In the genomic region with DNA sequence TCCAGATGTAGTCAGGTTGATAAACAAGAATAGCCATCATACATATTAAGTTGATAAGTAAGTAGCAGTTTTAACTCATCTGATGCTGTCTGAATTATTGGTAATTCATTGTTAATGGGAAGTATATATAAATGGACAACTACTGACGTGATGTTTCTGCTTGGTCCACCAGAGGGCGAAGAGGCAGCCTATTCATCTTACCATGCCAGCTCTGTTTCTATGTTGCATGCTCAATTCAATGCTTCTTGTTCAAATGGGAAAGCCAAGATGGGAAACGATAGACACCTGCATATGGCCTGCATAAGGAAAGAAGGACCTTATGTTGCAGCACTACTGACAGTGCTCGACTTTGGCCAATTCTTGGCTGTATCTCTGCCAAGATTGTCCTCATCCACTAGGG, we compare ENCODE assay signal across 9 mouse cellular contexts.
DNase-seq lines count a peak whose midpoint lies in the region; TF ChIP-seq lines count a peak whose summit lies in the region.
"Had no signal": no experiment of that assay in that cellular context is flagged by ENCODE, and none has a peak within 500 bp of the region (broad histone marks: within the 10 kb centered on the region; RNA-seq: fewer than 3 reads in every experiment).

No protein-coding gene starts in this region.

- no peaks in the 10 kb centered on the region for H3K27me3 ChIP-seq in kidney, adult 2 months (replicated peaks; ENCODE audit: control insufficient read depth, insufficient read depth, low read length)

- peak; percentile 53 for TF ChIP-seq CTCF in kidney, adult 2 months (conservative IDR thresholded peaks at IDR 0.05; ENCODE audit: insufficient read depth, insufficient read length, low read depth, low read length)
- TF ChIP-seq CTCF in layer of hippocampus, adult 2 months (conservative IDR thresholded peaks at IDR 0.05), result peak; percentile 85

- H3K4me3 ChIP-seq in kidney, adult 2 months (ENCODE audit: insufficient read depth, low read depth, low read length), result no peak overlapping the region
- no peak overlapping the region for H3K4me3 ChIP-seq in layer of hippocampus, adult 2 months
- H3K4me3 ChIP-seq: myocyte had no signal

- no peaks in the 10 kb centered on the region for H3K4me1 ChIP-seq in kidney, adult 2 months (ENCODE audit: control insufficient read depth, insufficient read depth, low read length)

- peak; percentile 41 for DNase-seq in kidney, adult 2 months
- no peak for DNase-seq in kidney, adult 11 months
- DNase-seq in ES-CJ7 (ENCODE audit: low read depth, low spot score), result peak; percentile 45
- peak; percentile 36 for DNase-seq in cerebellum, adult 11-12 months
- DNase-seq in forelimb bud, embryonic 11.5 days (ENCODE audit: low read depth, low spot score), result peak; percentile 46
- DNase-seq in layer of hippocampus, adult 2 months (ENCODE audit: low spot score in 2 of 2), result peak; percentile 40 to 42
- peak; percentile 45 for DNase-seq in naive thymus-derived CD4-positive, alpha-beta T cell, adult 2 months (ENCODE audit: low read depth)
- DNase-seq in ovary, postnatal 36 days (ENCODE audit: low spot score), result no peak

- no peak overlapping the region for H3K27ac ChIP-seq in kidney, adult 2 months (ENCODE audit: insufficient read depth, low read depth, low read length)
- H3K27ac ChIP-seq in layer of hippocampus, adult 2 months, result no peak overlapping the region

- H3K36me3 ChIP-seq in kidney, adult 2 months (ENCODE audit: control insufficient read depth, insufficient read depth, low read length), result no peaks in the 10 kb centered on the region

- no peak for TF ChIP-seq POLR2A in kidney, adult 2 months (IDR thresholded peaks at IDR 0.05; ENCODE audit: low read depth, low read length)

- WGBS in kidney, adult 2 months, result 28% methylated on average over 4 of the region's 4 CpGs

Comparison
In these comparisons a context has a peak if more than half of its experiments do, and no peak if none do; other contexts are left out.
1. DNase-seq: peak in kidney, adult 2 months (single experiment), ES-CJ7 (single experiment), cerebellum, adult 11-12 months (single experiment), forelimb bud, embryonic 11.5 days (single experiment), layer of hippocampus, adult 2 months (2 of 2) and naive thymus-derived CD4-positive, alpha-beta T cell, adult 2 months (single experiment); none in kidney, adult 11 months (single experiment) and ovary, postnatal 36 days (single experiment).